Mouse (Mus musculus) heart, embryonic 15.5 days (tissue): Measurements from ENCODE around the gene Galnt13. TPM values are rescaled to one million over a fixed set of nuclear protein-coding genes. Genes with fewer than 3 reads are reported as not detected.

ENCODE experiments used
- ATAC-seq: fragments of 200-750 bp; cut with Nextera tagmentation; replicated peaks from 2 replicates; pipeline ENCODE4 v1.8.0; 2017; ENCODE audit warnings: low read depth, moderate TSS enrichment; ENCODE audit not compliant: insufficient number of reproducible peaks, insufficient read depth, low FRiP score
- H3K27ac ChIP-seq: fragments of 300-500 bp; sonication (generic); 2 replicates; pipeline ENCODE4 v1.5.1; 2015; ENCODE audit warnings: mild to moderate bottlenecking, inconsistent platforms
- H3K27me3 ChIP-seq: fragments of 300-500 bp; sonication (generic); 2 replicates; pipeline ENCODE4 v1.6.1; 2015; ENCODE audit warnings: inconsistent platforms
- H3K36me3 ChIP-seq: fragments of 300-500 bp; sonication (generic); 2 replicates; pipeline ENCODE4 v1.6.1; 2015; ENCODE audit warnings: mild to moderate bottlenecking, inconsistent platforms
- H3K4me1 ChIP-seq: fragments of 300-500 bp; sonication (generic); replicated peaks from 2 replicates; pipeline ENCODE4 v1.6.1; 2015; ENCODE audit warnings: inconsistent platforms
- H3K4me2 ChIP-seq: fragments of 300-500 bp; sonication (generic); 2 replicates; pipeline ENCODE4 v1.6.1; 2015; ENCODE audit warnings: inconsistent platforms, mild to moderate bottlenecking, moderate library complexity
- H3K4me3 ChIP-seq: fragments of 300-500 bp; sonication (generic); 2 replicates; pipeline ENCODE4 v1.5.1; 2015; ENCODE audit warnings: mild to moderate bottlenecking, inconsistent platforms
- H3K9ac ChIP-seq: fragments of 300-500 bp; sonication (generic); 2 replicates; pipeline ENCODE4 v1.6.1; 2015; ENCODE audit warnings: mild to moderate bottlenecking, inconsistent platforms
- H3K9me3 ChIP-seq: fragments of 300-500 bp; sonication (generic); replicated peaks from 2 replicates; pipeline ENCODE4 v1.6.1; 2016; ENCODE audit warnings: inconsistent platforms
- WGBS: fragments of 180-500 bp; shearing (Covaris S2); methylation state at CpG from one replicate; pipeline ENCODE4 v1.1.7; 2015; ENCODE audit warnings: mixed read lengths; 5-methylcytosine and 5-hydroxymethylcytosine counted together
- polyA plus RNA-seq: library from polyadenylated mRNA; unstranded; fragments of >200 nt; fragmentation: Nextera tagmentation; extraction: Ambion mirVana; gene quantifications from 2 replicates; pipeline ENCODE4 v1.2.1, GENCODE M21; 2015

Galnt13 gene
- polyA plus RNA-seq, 1 experiment from 2014 or later, result not detected

GRCm38 (mm10) chr2:55101279-55101678, 665.2 kb downstream of the Galnt13 start:
- Histone ChIP-seq H3K4me3 (no peak overlapping the region), H3K4me2 (no peak overlapping the region), H3K9ac (no peak overlapping the region), H3K9me3 (no peaks in the 10 kb centered on the region), H3K36me3 (no peaks in the 10 kb centered on the region), H3K4me1 (no peaks in the 10 kb centered on the region), H3K27me3 (no peaks in the 10 kb centered on the region), H3K27ac (no peak overlapping the region)
- no peak for ATAC-seq
- 60% methylated on average over 5 of the region's 5 CpGs for WGBS

- H3K4me3 ChIP-seq, result no peak overlapping the region
- no peak for ATAC-seq
- no peak overlapping the region for H3K9ac ChIP-seq
- no peaks in the 10 kb centered on the region for H3K36me3 ChIP-seq
- no peak overlapping the region for H3K4me2 ChIP-seq
- WGBS, result 95% methylated on average over 5 of the region's 5 CpGs
- no peaks in the 10 kb centered on the region for H3K27me3 ChIP-seq
- H3K27ac ChIP-seq, result no peak overlapping the region
- no peaks in the 10 kb centered on the region for H3K4me1 ChIP-seq
- no peaks in the 10 kb centered on the region for H3K9me3 ChIP-seq
Observed at GRCm38 (mm10) chr2:55103521-55103920, 667.4 kb downstream of the Galnt13 start.

GRCm38 (mm10) chr2:55107828-55108227, 671.7 kb downstream of the Galnt13 start:
- H3K36me3 ChIP-seq, result no peaks in the 10 kb centered on the region
- H3K4me1 ChIP-seq, result no peaks in the 10 kb centered on the region
- no peak overlapping the region for H3K27ac ChIP-seq
- H3K9me3 ChIP-seq, result no peaks in the 10 kb centered on the region
- H3K9ac ChIP-seq, result no peak overlapping the region
- H3K27me3 ChIP-seq, result no peaks in the 10 kb centered on the region
- H3K4me3 ChIP-seq, result no peak overlapping the region
- no peak for ATAC-seq
- 71% methylated on average over 3 of the region's 3 CpGs for WGBS
- H3K4me2 ChIP-seq, result no peak overlapping the region

GRCm38 (mm10) chr2:55153089-55153488, 717.0 kb downstream of the Galnt13 start:
- Histone ChIP-seq H3K27me3 (no peaks in the 10 kb centered on the region), H3K4me3 (no peak overlapping the region), H3K4me1 (no peaks in the 10 kb centered on the region), H3K9me3 (no peaks in the 10 kb centered on the region), H3K36me3 (no peaks in the 10 kb centered on the region), H3K27ac (no peak overlapping the region), H3K4me2 (no peak overlapping the region), H3K9ac (no peak overlapping the region)
- ATAC-seq, result no peak

GRCm38 (mm10) chr2:55164781-55165180, 728.7 kb downstream of the Galnt13 start:
- no peak for ATAC-seq
- H3K27me3 ChIP-seq, result no peaks in the 10 kb centered on the region
- WGBS, result 9% methylated on average over 3 of the region's 3 CpGs

More at GRCm38 (mm10) chr2:55164781-55165180, 728.7 kb downstream of the Galnt13 start:
- Histone ChIP-seq H3K36me3 (no peaks in the 10 kb centered on the region), H3K27ac (no peak overlapping the region), H3K9ac (no peak overlapping the region), H3K4me1 (peaks cover 4% of the 10 kb centered on the region), H3K9me3 (no peaks in the 10 kb centered on the region), H3K4me2 (no peak overlapping the region), H3K4me3 (no peak overlapping the region)
